Mouse (Mus musculus) right cerebral cortex, postnatal 25 days (tissue): ENCODE measurements at regions not wholly inside any gene's neighbourhood (a gene's known extent, or its start where the extent isn't known, plus 50 kb on each side); places are given as distances from the start of the nearest gene placed in this dataset.
A peak's percentile ranks its signal among the peaks of the same experiment; 100 is the strongest.

Source experiments
- DNase-seq: peaks from one replicate; pipeline ENCODE4 v3.0.0; 2022

DNA sequence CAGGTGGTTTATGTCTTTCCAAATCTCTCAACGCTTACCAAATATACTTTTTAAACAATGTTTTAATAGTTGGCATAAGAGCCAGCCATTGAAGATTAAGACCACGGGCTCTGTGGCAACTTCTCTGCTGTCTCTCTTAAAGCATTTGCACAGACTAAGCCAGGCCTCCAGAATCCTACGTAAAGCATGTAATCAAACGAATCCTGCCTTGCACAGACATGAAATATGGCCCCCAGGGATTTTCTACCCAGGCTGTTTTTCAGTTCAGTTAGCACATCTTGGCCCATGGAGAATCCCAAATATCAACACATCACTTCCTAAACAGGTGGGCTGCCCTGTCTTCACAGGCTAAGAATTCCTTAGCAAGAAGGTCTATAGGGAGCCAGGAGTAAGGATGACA lies 108.9 kb upstream of the Map1b start:
- DNase-seq: no peak

- DNase-seq: no peak
Measured at GRCm38 (mm10) chr13:99618332-99618731, 102.0 kb upstream of the Map1b start.

DNA sequence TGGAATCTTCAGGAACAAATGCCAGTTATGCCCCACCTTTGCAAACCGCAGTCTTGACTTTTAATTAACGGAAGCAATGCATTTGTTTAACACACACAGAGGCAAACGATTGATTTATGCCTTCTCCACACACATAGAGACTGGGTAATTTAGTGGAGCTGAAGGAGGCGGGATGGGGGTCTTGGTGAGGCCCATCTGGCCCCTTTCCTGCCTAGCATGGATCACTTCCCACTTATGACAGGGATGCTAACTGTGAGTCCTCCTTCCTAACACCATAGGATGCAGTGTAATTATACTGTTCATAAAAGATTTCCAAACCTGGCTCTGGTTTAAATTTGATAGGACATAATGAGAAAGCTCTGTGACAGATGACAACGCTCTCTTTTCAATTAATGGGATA lies 101.1 kb upstream of the Map1b start:
- no peak for DNase-seq

DNA sequence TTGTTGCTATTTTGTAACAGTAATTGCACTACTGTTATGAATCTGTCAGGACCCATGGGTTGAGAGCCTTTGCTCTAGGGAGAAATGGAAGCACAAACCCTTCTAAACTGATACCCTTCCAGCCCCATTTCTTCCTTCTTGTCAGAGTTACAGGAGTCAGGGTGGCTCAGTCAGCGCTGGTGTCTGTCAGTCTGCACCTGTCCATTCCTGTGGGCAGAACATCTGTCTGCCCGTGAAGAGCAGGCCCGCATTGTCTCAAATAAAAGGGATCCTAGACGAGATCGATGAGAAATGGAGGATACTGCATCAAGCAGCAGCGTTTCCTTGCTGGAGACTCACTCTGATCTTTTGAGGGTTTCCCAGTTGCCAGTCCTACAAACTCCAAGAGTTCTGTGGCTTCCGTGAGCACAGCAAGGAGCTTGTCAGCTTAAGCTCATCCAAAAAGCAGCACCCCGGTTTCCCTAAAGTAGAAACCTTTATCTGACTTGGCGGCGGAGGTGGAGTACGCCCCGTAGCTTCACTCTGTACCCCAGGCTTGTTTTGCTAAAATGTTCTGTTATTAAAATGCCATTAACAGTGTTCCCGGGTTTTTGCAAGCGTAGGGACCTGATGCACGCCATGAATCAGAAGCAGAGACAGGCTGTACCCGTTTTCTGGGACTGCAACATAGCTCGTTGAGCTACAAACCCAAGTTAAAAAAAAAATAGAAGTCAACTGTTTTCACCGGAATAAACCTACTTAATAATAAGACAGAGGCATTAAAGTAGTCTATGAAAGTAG lies 95.6 kb upstream of the Map1b start:
- DNase-seq: no peak

DNA sequence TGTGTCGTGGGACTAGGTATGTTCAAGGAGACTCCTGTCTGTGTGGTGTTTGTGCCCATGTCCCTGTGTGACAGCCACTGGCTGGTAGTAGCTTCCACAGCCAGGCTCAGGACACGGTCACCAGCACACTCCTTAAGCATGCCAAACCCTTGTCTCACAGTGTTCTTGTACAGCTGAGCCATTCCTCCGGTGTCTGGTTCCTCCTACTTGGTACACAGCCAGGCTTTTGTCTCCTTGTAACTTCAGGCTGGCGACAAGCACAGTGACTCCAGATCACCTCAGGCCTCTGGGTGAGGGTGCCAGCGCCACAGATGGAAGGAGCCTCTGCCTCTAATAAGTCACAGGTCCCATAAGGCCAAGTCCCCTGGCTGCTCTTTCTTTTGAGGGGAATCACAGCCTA lies 94.2 kb upstream of the Map1b start:
- no peak for DNase-seq

DNA sequence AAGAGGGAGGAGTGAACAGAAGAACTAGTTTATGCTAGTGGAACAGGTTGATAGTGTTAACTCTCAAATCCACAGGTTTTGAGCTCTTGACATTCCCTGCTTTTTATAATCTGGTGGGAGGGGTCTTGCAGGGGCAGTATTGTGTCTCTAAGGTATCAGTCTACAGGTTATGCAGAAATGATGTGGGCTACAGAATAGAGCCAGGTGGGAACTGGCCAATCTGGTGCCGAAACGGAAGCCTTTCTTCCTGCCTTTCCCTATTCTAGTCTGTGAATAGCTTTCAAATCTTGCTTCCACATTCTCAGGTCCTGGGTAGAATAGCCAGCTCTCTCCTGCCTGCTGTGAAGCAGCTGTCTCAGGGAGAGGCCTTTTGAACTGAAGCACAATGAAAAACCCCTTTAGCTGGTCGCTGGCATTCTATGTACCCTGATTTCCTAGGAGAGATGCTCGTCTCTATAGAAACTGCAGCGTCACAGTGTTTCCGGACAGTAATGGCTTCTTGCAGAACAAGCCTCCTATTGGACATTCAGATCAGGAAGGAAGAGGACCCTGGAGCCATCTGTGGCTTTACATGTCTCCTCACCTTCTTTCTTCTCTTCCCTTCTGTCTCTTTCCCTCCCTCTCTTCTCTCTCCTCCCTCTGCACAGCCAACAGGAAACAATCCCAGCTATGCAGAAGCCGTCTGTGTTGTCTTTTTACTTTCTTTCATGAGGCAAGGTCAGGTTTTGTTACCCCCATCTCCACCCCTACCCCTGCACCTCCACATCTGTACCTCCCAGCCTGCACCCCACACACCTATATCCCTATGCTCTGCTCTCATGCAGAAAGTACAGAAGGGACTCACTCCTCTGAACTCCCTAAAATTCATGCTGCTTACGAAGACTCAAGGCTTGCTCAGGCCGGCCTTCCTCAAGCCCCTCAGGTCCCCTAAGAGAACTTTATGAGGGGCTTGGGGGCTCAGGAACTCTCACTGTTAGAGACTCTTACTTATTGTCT lies 93.1 kb upstream of the Map1b start:
- no peak for DNase-seq

DNA sequence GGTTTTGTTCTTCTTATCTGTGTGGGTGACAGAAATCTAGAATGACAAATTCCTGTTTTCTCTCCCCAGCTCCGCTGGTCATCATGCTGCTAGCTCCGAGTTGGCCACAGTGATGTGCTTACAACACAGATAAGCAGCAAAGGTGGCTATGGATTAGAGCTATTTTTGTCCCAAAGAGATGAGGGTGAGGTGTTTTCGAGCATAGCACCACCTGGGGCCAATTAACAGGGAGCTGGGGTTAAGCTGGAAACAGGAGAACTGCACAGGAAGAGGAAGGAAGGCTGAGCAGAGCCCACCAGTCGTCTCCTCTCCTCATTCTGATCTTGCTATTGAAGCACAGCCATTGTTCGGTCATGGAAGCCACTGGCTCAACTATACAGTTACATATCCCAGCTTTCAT lies 92.3 kb upstream of the Map1b start:
- no peak for DNase-seq

DNA sequence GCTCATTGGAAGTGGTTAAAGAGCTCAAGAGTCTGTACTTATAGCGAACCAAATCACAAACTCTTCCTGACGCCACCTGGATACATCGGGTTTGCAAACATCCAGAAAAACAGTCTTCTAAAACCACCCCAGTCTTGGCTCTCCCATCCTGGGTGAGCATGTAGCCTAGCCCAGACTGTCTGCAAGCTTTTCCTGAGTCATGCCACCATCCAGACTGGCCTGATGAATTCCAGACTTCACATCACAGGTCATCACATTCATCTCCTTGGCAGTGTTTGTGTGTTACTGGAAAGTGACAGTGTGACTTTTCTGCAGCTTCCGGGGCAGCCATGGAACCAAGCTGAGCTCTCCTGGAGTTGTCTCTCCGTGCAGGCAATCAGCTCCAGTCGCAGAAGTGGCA lies 90.9 kb upstream of the Map1b start:
- no peak for DNase-seq

GRCm38 (mm10) chr13:99606606-99606990 lies 90.3 kb upstream of the Map1b start:
- DNase-seq: no peak

GRCm38 (mm10) chr13:99605866-99606605 lies 89.7 kb upstream of the Map1b start:
- DNase-seq: no peak

DNA sequence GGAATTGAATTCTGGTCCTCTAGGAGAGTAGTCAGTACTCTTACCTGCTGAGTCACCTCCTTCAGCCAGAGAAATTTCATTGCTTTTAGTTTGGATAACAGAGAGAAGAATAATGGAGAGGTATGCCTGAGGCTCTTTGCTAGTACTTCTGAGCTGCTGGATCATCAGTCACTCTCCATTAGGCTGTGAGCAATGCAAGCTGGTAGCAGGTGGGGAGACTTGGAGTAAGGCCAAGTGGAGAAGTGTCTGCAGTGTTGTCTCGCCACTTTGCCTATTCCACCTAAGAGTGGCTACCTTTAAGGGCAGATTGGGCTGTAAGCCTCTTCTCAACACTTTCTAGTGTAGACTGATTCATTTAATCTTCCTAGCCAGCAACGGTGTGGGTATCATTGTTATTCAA lies 81.6 kb upstream of the Map1b start:
- DNase-seq: no peak

GRCm38 (mm10) chr13:99593846-99594813 lies 77.8 kb upstream of the Map1b start:
- no peak for DNase-seq

GRCm38 (mm10) chr13:99593243-99593635 lies 76.9 kb upstream of the Map1b start:
- DNase-seq: no peak

- peak; percentile 47 for DNase-seq
Measured at GRCm38 (mm10) chr13:99592596-99593242, 76.4 kb upstream of the Map1b start.

DNA sequence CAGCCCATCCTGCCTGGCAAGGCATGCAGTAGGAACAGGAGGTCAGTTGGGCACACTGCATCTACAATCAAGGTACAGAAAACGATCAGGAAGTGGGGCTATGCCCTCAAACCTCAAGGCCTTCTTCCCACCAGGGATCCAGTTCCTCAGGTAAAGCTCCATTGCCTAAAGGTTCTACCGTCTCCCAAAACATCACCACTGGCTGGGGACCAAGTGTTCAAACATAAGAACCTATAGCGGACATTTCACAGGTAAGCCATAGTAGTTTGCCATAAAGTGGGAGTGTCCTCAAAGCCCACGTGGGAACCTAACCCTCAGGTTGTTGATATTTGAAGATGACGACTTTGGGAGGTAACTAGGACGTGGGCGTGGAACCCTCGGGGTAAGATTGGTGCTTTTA lies 72.3 kb upstream of the Map1b start:
- DNase-seq: no peak

DNA sequence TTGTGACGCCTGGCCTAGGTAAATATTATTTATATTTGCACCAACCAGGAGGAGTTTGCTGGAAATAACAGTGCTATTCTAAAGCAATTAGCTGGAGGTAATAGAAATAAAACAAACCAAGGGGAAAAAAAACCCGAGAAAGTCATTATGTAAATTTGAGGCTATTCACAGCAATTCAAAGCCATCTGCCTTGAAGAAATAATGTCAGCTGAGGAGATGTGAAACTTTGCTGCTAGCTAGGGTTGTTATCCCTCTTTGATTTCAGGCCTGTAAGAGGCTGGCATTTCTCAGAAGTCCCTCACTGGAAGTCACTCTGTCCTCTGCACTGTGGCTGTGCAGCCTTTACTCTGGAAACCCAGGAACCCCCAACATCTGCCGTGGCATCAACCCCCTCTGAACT lies 67.5 kb upstream of the Map1b start:
- DNase-seq: no peak

- DNase-seq: no peak
Measured at GRCm38 (mm10) chr13:99580296-99580695, 64.0 kb upstream of the Map1b start.

- DNase-seq: peak; percentile 14
Measured at GRCm38 (mm10) chr13:99579596-99580175, 63.3 kb upstream of the Map1b start.

GRCm38 (mm10) chr13:99577686-99578085 lies 61.3 kb upstream of the Map1b start:
- DNase-seq: no peak

DNA sequence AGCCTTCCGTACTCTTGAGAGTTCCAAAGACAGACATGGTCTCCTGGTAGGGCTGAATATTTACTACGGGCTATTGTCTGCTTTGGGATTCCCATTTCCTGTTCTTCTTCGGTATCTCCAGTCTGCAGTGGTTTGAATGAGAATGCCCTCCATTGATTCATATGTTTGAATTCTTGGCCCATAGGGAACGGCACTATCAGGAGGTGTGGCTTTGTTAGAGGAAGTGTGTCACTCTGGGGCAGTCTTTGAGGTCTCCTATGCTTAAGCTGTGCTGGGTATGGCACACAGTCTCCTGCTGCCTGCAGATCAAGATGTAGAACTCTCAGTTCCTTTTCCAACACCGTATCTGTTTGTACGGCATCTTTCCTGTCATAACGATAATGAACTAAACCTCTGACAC lies 56.7 kb upstream of the Map1b start:
- no peak for DNase-seq

- no peak for DNase-seq
Measured at GRCm38 (mm10) chr13:99572381-99572780, 56.0 kb upstream of the Map1b start.
